Mouse (Mus musculus) limb, embryonic 10.5 days (tissue): Measurements from ENCODE around the gene Rhpn2. TPM values are rescaled to one million over a fixed set of nuclear protein-coding genes. Genes with fewer than 3 reads are reported as not detected.
"Not testable (repeated sequence)": the region's sequence is repeated elsewhere in the genome, so short reads cannot be mapped to it uniquely, and the experiment has no call there.

ENCODE experiments used
- DNase-seq: peaks from one replicate; pipeline ENCODE4 v3.0.0-alpha.2; 2017; ENCODE audit warnings: low spot score
- H3K27ac ChIP-seq: fragments of 300-500 bp; sonication (generic); 2 replicates; pipeline ENCODE4 v1.5.1; 2016; ENCODE audit warnings: mild to moderate bottlenecking
- H3K27me3 ChIP-seq: fragments of 300-500 bp; sonication (generic); 2 replicates; pipeline ENCODE4 v1.6.1; 2016; ENCODE audit warnings: low read depth, mild to moderate bottlenecking; ENCODE audit not compliant: poor library complexity, severe bottlenecking
- H3K36me3 ChIP-seq: fragments of 300-500 bp; sonication (generic); 2 replicates; pipeline ENCODE4 v1.6.1; 2016; ENCODE audit warnings: mild to moderate bottlenecking, moderate library complexity
- H3K4me1 ChIP-seq: fragments of 300-500 bp; sonication (generic); 2 replicates; pipeline ENCODE4 v1.6.1; 2016
- H3K4me3 ChIP-seq: fragments of 300-500 bp; sonication (generic); 2 replicates; pipeline ENCODE4 v1.5.1; 2016; ENCODE audit warnings: mild to moderate bottlenecking, moderate library complexity
- H3K9me3 ChIP-seq: fragments of 300-500 bp; sonication (generic); replicated peaks from 2 replicates; pipeline ENCODE4 v1.6.1; 2016; ENCODE audit warnings: mild to moderate bottlenecking
- WGBS: fragments of 180-500 bp; shearing (Covaris S2); methylation state at CpG from one replicate; pipeline ENCODE4 v1.1.7; 2016; 5-methylcytosine and 5-hydroxymethylcytosine counted together
- polyA plus RNA-seq: library from polyadenylated mRNA; unstranded; fragments of >200 nt; fragmentation: Nextera tagmentation; extraction: Ambion mirVana; gene quantifications from 2 replicates; pipeline ENCODE4 v1.2.1, GENCODE M21; 2016

The Rhpn2 gene
- polyA plus RNA-seq = 3.2 and 3.5 TPM in 2 replicates

DNA sequence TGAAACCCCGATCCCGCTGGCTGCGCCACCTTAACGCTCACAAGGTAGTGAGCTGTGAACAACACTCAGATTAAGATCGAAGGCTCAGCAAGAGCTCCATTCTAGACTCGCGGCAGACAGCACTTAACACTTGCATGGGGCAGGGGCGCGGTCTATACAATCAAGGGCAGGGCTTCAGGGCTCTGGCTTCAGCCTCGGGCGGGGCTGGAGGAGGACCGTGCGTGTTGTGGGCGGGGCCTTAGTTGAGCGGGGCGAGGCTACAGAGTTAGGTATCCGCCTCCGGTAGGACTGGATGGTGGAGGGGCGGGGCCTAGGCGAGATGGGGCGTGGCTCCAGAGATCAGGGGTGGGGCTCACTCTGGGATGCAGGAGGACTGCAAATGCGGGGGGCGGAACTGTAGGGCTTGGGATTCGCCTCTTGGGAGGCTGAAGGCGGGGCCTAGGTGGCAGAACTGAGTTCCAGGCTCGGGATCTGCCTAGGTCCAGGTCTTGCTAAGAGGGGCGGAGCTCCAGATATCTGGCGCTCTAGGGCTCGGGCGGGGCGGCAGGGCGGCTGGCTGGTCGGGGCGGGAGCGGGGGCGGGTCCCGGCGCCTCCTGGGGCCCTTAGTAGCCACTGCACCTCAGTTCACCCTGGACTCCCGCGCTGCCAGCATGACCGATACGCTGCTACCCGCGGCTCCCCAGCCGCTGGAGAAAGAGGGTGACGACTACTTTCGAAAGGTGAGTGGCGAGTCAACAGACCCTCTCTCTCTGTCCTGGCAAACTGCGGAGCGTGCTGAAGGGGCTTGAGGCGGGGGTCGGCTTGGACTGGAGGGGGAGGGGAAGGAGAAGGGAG lies at the start of gene Rhpn2:
Gene Rhpn2, plus strand, starts transcription at position 479 of the 835 bp plus-strand sequence.
- H3K27me3 ChIP-seq = peaks cover 49% of the 10 kb centered on the region

DNA sequence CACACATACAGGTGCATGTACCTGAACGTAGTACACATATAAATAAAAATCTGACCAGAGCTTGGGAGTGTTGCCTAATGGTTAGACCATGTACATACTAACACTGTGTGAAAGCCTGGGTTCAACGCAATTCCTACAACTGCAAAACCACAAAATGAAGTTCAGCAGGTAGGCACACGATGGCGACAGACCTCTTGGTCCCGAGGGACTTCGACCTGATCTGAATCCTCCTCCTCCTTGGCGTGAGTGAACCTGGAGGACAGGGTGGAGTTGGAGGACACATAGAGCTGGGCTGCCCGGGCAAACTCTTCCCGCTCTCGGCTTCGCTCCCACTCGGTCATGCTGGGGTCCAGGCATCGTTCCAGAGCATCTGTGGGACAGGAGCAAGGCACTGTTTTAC lies 40.5 kb upstream of the Rhpn2 start:
- H3K27me3 ChIP-seq = no peaks in the 10 kb centered on the region
- no peak overlapping the region for H3K27ac ChIP-seq
- no peak overlapping the region for H3K4me3 ChIP-seq
- WGBS = 91% methylated on average over 13 of the region's 13 CpGs
- no peaks in the 10 kb centered on the region for H3K9me3 ChIP-seq
- H3K4me1 ChIP-seq = no peaks in the 10 kb centered on the region
- peaks cover 91% of the 10 kb centered on the region for H3K36me3 ChIP-seq
- DNase-seq = no peak

More for the DNA sequence above, at the start of gene Rhpn2:
- Histone ChIP-seq H3K4me1 (peaks cover 25% of the 10 kb centered on the region), H3K9me3 (no peaks in the 10 kb centered on the region), H3K27ac (peak within 1 kb of the TSS; percentile 66), H3K36me3 (no peaks in the 10 kb centered on the region), H3K4me3 (peak within 1 kb of the TSS; percentile 74)
- 1% methylated on average over 51 of the region's 52 CpGs for WGBS
- peak; percentile 99 for DNase-seq

DNA sequence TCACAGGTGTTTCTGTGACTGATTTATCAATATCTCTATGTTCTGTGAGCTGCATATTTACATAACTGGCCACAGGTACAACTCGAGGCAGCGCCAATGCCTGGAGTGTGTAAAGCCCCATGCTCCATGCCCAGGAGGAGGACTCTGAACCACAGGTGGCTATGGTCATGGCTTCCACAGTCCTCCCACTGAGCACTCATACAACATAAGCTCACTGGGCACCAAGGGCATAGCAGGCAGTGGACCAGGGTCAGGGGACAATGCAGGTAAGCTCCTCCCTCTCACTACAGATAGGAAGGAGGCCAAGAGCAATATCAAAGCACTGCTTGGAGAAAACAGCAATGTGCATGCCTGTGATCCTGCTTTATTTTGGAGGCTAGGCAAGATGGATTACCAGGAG lies 38.3 kb upstream of the Rhpn2 start:
- Histone ChIP-seq H3K36me3 (peaks cover 84% of the 10 kb centered on the region), H3K4me3 (no peak overlapping the region), H3K9me3 (no peaks in the 10 kb centered on the region), H3K27ac (no peak overlapping the region), H3K27me3 (no peaks in the 10 kb centered on the region), H3K4me1 (no peaks in the 10 kb centered on the region)
- no peak for DNase-seq
- WGBS = 90% methylated on average over 2 of the region's 2 CpGs

DNA sequence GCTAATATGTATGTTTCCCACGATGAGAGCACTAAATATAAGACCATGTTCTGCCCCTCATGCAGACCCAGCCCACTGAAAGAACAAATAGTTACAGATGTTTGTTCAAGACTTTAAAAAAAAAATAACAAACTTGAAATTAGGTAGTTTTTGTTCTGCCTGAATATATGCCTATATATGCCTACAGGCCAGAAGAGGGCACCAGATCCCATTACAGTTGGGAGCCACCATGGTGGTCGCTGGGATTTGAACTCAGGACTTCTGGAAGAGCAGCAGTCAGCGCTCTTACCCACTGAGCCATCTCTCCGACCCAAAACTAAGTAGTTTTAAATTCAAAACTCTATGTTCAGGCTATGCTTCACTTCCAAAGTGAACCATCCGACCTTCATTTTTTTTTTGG lies 36.1 kb upstream of the Rhpn2 start:
- Histone ChIP-seq H3K9me3 (no peaks in the 10 kb centered on the region), H3K27me3 (no peaks in the 10 kb centered on the region), H3K36me3 (peaks cover 82% of the 10 kb centered on the region), H3K27ac (no peak overlapping the region), H3K4me3 (no peak overlapping the region), H3K4me1 (no peaks in the 10 kb centered on the region)
- 92% methylated on average over 5 of the region's 5 CpGs for WGBS
- no peak for DNase-seq

DNA sequence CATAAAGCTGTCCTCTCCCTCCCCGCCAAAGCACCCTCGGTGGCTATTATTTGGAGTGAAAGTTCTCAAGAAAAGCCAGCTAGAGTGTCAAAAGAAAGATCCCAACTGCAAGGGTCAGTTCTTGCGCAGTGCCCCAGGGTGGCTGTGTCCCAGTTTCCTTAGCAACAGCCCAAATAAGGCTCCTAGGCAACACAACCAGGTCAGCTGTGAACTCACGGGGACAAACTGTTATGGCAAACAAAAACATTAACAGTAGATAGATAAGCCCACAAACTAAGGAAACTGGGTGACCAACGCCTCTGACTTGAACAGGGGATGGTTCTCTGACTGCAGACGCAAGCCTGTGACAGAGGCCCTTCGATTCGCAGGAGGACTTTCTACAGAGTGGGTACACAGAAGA lies 34.3 kb upstream of the Rhpn2 start:
- 83% methylated on average over 8 of the region's 8 CpGs for WGBS
- H3K27me3 ChIP-seq = no peaks in the 10 kb centered on the region
- H3K4me3 ChIP-seq = no peak overlapping the region
- H3K27ac ChIP-seq = no peak overlapping the region
- H3K4me1 ChIP-seq = no peaks in the 10 kb centered on the region
- H3K9me3 ChIP-seq = no peaks in the 10 kb centered on the region
- H3K36me3 ChIP-seq = peaks cover 81% of the 10 kb centered on the region
- no peak for DNase-seq

DNA sequence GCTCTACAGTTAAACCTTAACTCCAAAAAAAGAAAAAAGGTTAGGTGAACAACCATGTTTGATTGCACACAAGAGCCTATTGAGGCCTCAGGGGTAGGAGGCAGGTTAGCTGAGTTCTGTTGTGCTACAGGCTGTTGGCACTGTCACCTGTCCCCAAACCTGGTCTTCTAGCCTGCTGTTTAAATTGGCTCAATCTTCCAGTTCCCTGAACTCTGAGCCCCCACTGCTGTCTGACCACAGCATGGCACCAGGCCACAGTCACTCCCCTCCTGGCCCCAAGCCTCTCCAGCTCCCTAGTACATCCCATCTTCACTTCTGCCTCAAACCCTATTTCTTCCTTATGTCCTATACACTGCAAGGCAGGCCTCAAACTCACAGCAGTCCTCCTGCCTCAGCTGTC lies 33.2 kb upstream of the Rhpn2 start:
- peaks cover 81% of the 10 kb centered on the region for H3K36me3 ChIP-seq
- H3K4me3 ChIP-seq = no peak overlapping the region
- H3K9me3 ChIP-seq = no peaks in the 10 kb centered on the region
- no peak overlapping the region for H3K27ac ChIP-seq
- H3K27me3 ChIP-seq = no peaks in the 10 kb centered on the region
- no peak for DNase-seq
- no peaks in the 10 kb centered on the region for H3K4me1 ChIP-seq

DNA sequence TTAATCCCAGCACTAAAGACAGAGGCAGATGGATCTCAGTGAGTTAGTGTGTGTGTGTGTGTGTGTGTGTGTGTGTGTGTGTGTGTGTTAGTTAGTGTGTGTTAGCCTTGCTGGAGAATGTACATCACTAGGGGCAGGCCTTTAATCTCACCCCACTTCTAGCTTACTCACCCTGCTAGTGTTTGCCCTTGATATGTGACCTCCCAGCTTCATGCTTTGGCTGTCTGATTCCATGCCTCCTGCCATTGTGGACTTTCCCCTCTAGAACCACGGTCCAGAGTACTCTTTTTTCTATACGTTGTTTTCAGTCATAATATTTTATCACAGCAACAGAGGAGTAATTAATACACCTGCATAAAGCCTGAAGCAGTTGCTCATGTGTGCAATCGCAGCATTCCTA lies 22.8 kb upstream of the Rhpn2 start:
- H3K4me1 ChIP-seq = peaks cover 11% of the 10 kb centered on the region
- H3K4me3 ChIP-seq = no peak overlapping the region
- H3K36me3 ChIP-seq = peaks cover 44% of the 10 kb centered on the region
- 93% methylated on average over 3 of the region's 3 CpGs for WGBS
- no peaks in the 10 kb centered on the region for H3K9me3 ChIP-seq
- no peak for DNase-seq
- no peaks in the 10 kb centered on the region for H3K27me3 ChIP-seq
- H3K27ac ChIP-seq = no peak overlapping the region

DNA sequence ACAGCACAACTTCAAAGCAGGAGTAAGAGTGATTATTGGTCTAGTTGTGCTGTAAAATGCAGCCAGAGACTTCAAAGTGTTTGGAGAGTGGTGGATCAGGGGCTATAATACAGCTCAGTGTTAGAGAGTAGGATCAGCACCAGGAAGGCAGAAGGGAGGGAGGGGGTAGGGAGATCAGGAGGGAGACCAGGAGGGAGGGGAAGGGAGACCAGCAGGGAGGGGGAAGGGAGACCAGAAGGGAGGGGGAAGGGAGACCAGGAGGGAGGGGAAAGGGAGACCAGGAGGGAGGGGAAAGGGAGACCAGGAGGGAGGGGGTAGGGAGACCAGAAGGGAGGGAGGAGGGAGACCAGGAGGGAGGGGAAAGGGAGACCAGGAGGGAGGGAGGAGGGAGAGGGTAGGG lies 19.8 kb upstream of the Rhpn2 start:
- Histone ChIP-seq H3K36me3 (peaks cover 15% of the 10 kb centered on the region), H3K27me3 (no peaks in the 10 kb centered on the region), H3K9me3 (no peaks in the 10 kb centered on the region), H3K4me1 (peaks cover 24% of the 10 kb centered on the region), H3K4me3 (no peak overlapping the region), H3K27ac (no peak overlapping the region)
- DNase-seq = peak; percentile 32

DNA sequence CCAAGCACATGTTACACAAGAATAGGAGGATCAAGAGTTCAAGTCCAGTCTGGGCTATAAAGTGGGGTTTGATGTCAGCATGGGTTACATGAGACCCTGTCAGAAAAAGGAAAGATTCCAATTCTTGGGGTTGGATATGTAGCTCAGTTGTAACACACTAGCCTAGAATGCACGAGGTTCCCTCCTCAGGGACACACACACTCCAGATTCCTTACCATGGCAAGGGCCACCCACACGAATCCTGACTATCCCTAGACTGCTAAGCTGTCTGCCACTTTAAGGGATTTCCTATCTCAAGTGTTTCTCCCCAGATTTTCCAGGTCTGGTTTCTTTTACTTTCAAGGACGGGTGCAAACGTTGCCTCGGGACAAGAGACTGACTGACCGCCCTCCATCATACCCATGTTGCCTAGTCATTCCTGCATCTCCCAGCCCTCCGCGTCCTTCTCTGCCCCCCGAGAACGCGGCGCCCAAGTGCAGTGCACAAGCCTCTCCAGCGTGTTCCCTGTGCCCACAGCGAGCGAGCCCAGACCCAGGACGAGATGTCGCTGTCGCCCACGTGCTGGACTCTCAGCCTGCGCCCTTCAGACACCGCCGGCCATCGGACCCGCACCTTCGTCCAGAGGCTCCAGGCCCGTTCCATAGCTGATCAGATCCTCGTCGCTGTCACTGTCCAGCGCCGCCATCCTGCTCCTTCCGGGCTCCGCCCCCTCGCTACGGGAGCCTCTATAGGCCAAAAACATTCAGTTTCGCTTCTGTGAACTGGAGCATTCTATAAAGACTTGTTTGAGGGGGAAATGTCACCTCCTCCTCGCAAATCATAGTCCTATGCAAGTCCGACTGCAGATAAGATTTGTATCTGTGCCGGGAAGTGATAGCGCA lies 16.0 kb upstream of the Rhpn2 start, which contains the start of gene Gpatch1:
Gene Gpatch1, minus strand, starts transcription at position 712 of the 881 bp plus-strand sequence.
- peak within 1 kb of the TSS; percentile 81 for H3K27ac ChIP-seq

DNA sequence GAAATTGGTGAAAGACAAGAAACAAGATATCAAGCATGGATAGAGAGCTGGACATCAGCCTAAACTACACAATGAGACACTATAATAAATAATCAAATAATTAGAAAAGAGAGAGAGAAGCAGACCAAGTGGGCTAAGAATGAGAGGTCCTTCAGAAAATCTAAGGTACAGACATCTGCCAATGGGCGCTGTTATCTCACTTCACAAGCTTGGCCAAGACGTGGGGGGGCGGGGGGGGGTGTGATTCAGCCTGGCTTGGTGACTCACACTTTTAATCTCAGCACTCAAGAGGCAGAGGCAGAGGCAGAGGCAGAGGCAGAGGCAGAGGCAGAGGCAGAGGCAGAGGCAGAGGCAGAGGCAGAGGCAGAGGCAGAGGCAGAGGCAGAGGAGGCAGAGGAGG lies 14.7 kb upstream of the Rhpn2 start:
- H3K9me3 ChIP-seq, H3K27ac ChIP-seq, DNase-seq, H3K4me3 ChIP-seq, H3K27me3 ChIP-seq, H3K36me3 ChIP-seq: not testable (repeated sequence)
- peaks cover 26% of the 10 kb centered on the region for H3K4me1 ChIP-seq
- 87% methylated on average over 3 of the region's 3 CpGs for WGBS

More for the DNA sequence above, 16.0 kb upstream of the Rhpn2 start, which contains the start of gene Gpatch1:
- Histone ChIP-seq H3K4me1 (peaks cover 28% of the 10 kb centered on the region), H3K36me3 (no peaks in the 10 kb centered on the region), H3K27me3 (no peaks in the 10 kb centered on the region), H3K9me3 (no peaks in the 10 kb centered on the region), H3K4me3 (peak within 1 kb of the TSS; percentile 92)
- WGBS = 1% methylated on average over 39 of the region's 39 CpGs
- peak; percentile 94 for DNase-seq

DNA sequence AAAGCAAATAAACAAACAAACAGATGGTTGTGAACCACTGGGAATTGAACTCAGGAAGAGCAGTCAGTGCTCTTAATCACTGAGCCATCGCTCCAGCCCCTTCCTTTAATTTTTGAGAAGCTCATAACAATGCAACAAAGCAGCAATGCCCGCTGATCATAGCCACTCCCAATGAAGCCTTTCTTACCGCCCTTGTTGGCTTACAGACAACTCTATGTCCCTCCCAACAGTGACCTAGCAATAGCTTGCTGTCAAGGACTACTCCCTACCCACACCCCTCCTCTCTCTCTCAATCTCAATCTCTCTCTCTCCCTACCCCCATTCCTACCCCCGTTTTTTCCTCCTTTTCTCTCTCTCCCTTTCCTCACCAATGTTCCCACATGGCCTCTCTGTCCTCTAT lies 14.2 kb upstream of the Rhpn2 start:
- Histone ChIP-seq H3K4me3 (no peak overlapping the region), H3K9me3 (no peaks in the 10 kb centered on the region), H3K4me1 (peaks cover 21% of the 10 kb centered on the region), H3K36me3 (no peaks in the 10 kb centered on the region), H3K27ac (no peak overlapping the region), H3K27me3 (no peaks in the 10 kb centered on the region)
- DNase-seq = no peak
- WGBS = 86% methylated on average over 4 of the region's 4 CpGs

DNA sequence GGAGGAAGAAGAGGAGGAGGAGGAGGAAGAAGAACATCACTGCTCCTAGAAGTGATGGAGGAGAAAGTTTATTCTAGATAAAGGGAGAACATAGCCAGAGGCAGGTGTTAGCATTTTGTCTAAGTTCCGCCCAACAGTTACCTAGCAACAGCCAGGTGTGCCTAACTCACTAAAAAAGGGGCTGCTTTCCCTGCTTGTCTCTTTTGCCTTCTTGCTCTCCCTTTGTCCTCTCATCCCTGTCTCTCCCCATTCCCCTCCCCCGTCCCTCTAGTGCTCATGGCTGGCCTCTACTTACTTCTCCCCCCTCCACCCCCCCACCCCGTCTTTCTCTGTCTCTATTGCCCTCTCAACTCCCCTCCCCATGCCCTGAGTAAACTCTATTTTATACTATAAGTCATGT lies 11.8 kb upstream of the Rhpn2 start:
- DNase-seq = no peak
- H3K27ac ChIP-seq = no peak overlapping the region
- no peaks in the 10 kb centered on the region for H3K9me3 ChIP-seq
- no peaks in the 10 kb centered on the region for H3K36me3 ChIP-seq
- H3K27me3 ChIP-seq = no peaks in the 10 kb centered on the region
- WGBS = 40% methylated on average over 3 of the region's 3 CpGs
- H3K4me1 ChIP-seq = peaks cover 17% of the 10 kb centered on the region
- H3K4me3 ChIP-seq = no peak overlapping the region
